Mouse (Mus musculus) cerebellum, adult (tissue): Measurements from ENCODE around the gene Gabarap.
"Not testable (repeated sequence)": the region's sequence is repeated elsewhere in the genome, so short reads cannot be mapped to it uniquely, and the experiment has no call there.

ENCODE experiments used
- ATAC-seq: cut with Nextera tagmentation; 2 replicates; pipeline ENCODE4 v1.9.2; 2017; ENCODE audit warnings: mild to moderate bottlenecking, moderate library complexity, mixed read lengths; ENCODE audit not compliant: insufficient number of reproducible peaks, low FRiP score, low TSS enrichment

Gene Gabarap

GRCm38 (mm10) chr11:69990850-69991691 is at the start of gene Gabarap:
Gene Gabarap, plus strand, starts transcription at chr11:69991143.
- ATAC-seq, result peak; percentile 66; the same call in 1 of the 2 replicates

- no peak for ATAC-seq
Measured at GRCm38 (mm10) chr11:69945216-69945615, 45.7 kb upstream of the Gabarap start.

- no peak for ATAC-seq
Measured at GRCm38 (mm10) chr11:69945997-69946891, 44.7 kb upstream of the Gabarap start.

GRCm38 (mm10) chr11:69947337-69948065 is 43.4 kb upstream of the Gabarap start:
- no peak for ATAC-seq

GRCm38 (mm10) chr11:69948066-69948762 is 42.7 kb upstream of the Gabarap start, which contains the start of gene Slc2a4:
Gene Slc2a4, minus strand, starts transcription at chr11:69948188.
- ATAC-seq, result no peak

GRCm38 (mm10) chr11:69948763-69949150 is 42.2 kb upstream of the Gabarap start:
- ATAC-seq, result 0 out of 2 replicates have a peak, but pooled peaks have one; percentile 26

GRCm38 (mm10) chr11:69950807-69951459 is 40.0 kb upstream of the Gabarap start:
- ATAC-seq, result no peak

- ATAC-seq, result no peak
Measured at GRCm38 (mm10) chr11:69952274-69952673, 38.7 kb upstream of the Gabarap start.

GRCm38 (mm10) chr11:69953267-69953915 is 37.6 kb upstream of the Gabarap start:
- no peak for ATAC-seq

GRCm38 (mm10) chr11:69955618-69956017 is 35.3 kb upstream of the Gabarap start:
- not testable (repeated sequence) for ATAC-seq

GRCm38 (mm10) chr11:69956218-69956617 is 34.7 kb upstream of the Gabarap start:
- ATAC-seq, result no peak

GRCm38 (mm10) chr11:69960616-69961015 is 30.3 kb upstream of the Gabarap start:
- ATAC-seq, result no peak

- ATAC-seq, result no peak
Measured at GRCm38 (mm10) chr11:69961841-69962240, 29.1 kb upstream of the Gabarap start.

- no peak for ATAC-seq
Measured at GRCm38 (mm10) chr11:69964650-69965270, 26.2 kb upstream of the Gabarap start, which contains the start of gene Cldn7. Gene Cldn7, plus strand, starts transcription at chr11:69964779.

GRCm38 (mm10) chr11:69965271-69966005 is 25.5 kb upstream of the Gabarap start:
- ATAC-seq, result no peak

GRCm38 (mm10) chr11:69966006-69966859 is 24.7 kb upstream of the Gabarap start:
- ATAC-seq, result no peak
